Mouse (Mus musculus): ENCODE data around the gene Uqcc1. TPM values are rescaled to one million over a fixed set of nuclear protein-coding genes. Genes with fewer than 3 reads are reported as not detected.

Gene Uqcc1
- polyA plus RNA-seq, 1 experiment from 2014 or later, result 92.8 TPM

DNA sequence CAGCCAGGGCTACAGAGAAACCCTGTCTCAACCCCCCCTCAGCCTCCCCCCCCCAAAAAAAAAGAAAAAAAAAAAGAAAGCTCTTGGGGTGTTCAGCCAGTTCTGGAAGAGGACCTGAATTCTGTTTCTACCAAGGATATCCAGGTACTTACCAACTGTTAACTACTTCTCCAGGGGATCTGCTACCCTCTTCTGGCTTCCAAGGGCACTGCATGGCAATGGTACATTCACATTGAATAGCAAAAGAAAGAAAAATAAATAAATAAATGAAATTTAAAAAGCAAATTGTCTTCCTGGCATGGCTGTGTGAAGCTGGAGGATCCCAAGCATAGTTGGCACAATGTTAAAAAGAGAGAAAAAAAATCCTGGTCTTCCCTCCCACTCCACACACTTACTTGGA, 21.9 kb upstream of the Uqcc1 start:
- H3K27me3 ChIP-seq (replicated peaks; ENCODE audit: control insufficient read depth, insufficient read depth, low read length), result no peaks in the 10 kb centered on the region; the same call in 1 of the 2 replicates
- no peak overlapping the region for H3K27ac ChIP-seq (ENCODE audit: low read length)
- no peak overlapping the region for H3K4me3 ChIP-seq (ENCODE audit: low read length)
- H3K4me2 ChIP-seq (ENCODE audit: low read depth, low read length), result no peak overlapping the region
- no peak overlapping the region for H3K9ac ChIP-seq (ENCODE audit: low read depth, low read length)
- no peak for ATAC-seq
- H3K36me3 ChIP-seq (ENCODE audit: control insufficient read depth, insufficient read depth, low read length), result no peaks in the 10 kb centered on the region
- no peaks in the 10 kb centered on the region for H3K9me3 ChIP-seq (ENCODE audit: control insufficient read depth, low read length)
- H3K4me1 ChIP-seq (ENCODE audit: control insufficient read depth, insufficient read depth, low read length), result no peaks in the 10 kb centered on the region

DNA sequence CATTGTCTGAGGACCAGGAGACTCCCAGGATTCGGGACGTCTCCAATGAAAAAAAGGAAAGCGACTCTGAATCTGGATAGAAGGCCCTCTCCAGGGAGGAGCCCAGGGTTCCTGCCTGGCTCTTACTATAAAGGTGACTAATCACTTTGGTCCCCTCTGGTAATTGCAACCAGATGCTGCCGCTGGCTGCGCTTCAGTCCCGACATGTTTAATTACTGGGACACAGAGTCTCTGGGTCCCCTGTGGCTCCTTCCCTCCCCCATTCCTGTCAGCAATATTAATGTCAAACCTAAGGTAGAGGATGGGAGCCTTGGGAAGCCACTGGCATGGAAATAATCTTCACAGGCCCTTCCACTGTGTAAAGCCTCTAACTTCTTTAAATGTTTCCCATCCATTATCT, 19.3 kb upstream of the Uqcc1 start:
- H3K9me3 ChIP-seq (ENCODE audit: control insufficient read depth, low read length), result no peaks in the 10 kb centered on the region
- no peak overlapping the region for H3K27ac ChIP-seq (ENCODE audit: low read length)
- peaks cover 3% of the 10 kb centered on the region; the same call in 1 of the 2 replicates for H3K4me1 ChIP-seq (ENCODE audit: control insufficient read depth, insufficient read depth, low read length)
- no peaks in the 10 kb centered on the region; the same call in 1 of the 2 replicates for H3K27me3 ChIP-seq (replicated peaks; ENCODE audit: control insufficient read depth, insufficient read depth, low read length)
- H3K4me3 ChIP-seq (ENCODE audit: low read length), result no peak overlapping the region
- H3K4me2 ChIP-seq (ENCODE audit: low read depth, low read length), result no peak overlapping the region
- 36% methylated on average over 6 of the region's 6 CpGs for WGBS
- no peaks in the 10 kb centered on the region for H3K36me3 ChIP-seq (ENCODE audit: control insufficient read depth, insufficient read depth, low read length)
- no peak for ATAC-seq
- H3K9ac ChIP-seq (ENCODE audit: low read depth, low read length), result no peak overlapping the region

DNA sequence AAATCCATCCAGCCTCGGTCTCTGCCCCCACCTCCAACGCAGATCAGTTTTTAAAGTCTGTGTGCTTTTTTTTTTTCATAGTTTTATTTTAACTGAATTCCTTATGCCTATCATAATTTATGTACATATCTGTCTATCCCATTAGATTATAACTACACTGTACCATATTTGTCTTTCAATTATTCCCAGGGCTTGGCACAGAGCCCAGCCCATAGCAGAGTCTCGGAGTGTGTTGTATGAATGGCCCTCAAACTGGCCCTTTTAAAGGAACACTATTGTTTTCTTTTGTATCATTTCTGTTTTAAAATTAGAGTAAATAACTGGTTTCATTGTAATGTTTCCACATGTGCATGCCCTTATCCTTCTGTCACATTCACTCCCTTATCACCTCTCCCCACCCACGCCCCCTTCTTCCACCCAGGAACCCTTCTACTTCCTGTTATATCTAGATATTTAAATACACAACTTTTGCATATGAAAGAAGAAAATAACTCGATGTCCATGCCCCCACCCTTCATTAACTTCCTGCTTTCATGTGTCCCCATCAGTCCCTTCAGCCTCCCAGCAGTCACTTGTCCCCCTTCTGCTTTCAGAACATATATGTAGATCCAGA, 17.4 kb upstream of the Uqcc1 start:
- no peaks in the 10 kb centered on the region; the same call in 1 of the 2 replicates for H3K27me3 ChIP-seq (replicated peaks; ENCODE audit: control insufficient read depth, insufficient read depth, low read length)
- H3K4me1 ChIP-seq (ENCODE audit: control insufficient read depth, insufficient read depth, low read length), result peaks cover 9% of the 10 kb centered on the region
- no peak overlapping the region for H3K4me2 ChIP-seq (ENCODE audit: low read depth, low read length)
- no peak overlapping the region for H3K4me3 ChIP-seq (ENCODE audit: low read length)
- no peaks in the 10 kb centered on the region for H3K36me3 ChIP-seq (ENCODE audit: control insufficient read depth, insufficient read depth, low read length)
- H3K9ac ChIP-seq (ENCODE audit: low read depth, low read length), result no peak overlapping the region
- 51% methylated on average over 5 of the region's 5 CpGs for WGBS
- ATAC-seq, result no peak
- no peak overlapping the region for H3K27ac ChIP-seq (ENCODE audit: low read length)
- H3K9me3 ChIP-seq (ENCODE audit: control insufficient read depth, low read length), result no peaks in the 10 kb centered on the region

DNA sequence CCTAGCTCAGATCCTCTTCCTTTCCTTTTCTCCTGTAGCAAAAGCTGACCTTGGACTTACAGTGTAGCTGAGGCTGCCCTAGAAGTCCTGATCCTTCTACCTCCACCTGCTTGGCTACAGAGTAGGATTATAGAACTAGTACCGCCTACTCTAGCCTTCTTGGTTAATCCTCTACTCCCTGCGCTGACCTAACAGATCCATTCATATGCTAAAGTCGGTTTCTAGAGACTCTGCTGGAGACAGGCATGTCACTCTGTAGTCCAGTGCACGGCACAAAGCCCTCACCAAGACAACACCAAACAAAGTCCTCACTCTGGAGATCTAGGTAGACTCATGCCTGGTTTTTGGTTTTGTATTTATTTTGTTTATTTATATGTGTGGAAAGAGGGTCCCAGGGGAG, 16.4 kb upstream of the Uqcc1 start:
- H3K9me3 ChIP-seq (ENCODE audit: control insufficient read depth, low read length), result no peaks in the 10 kb centered on the region
- peaks cover 9% of the 10 kb centered on the region for H3K4me1 ChIP-seq (ENCODE audit: control insufficient read depth, insufficient read depth, low read length)
- 29% methylated on average over 4 of the region's 4 CpGs for WGBS
- no peak overlapping the region for H3K4me2 ChIP-seq (ENCODE audit: low read depth, low read length)
- H3K9ac ChIP-seq (ENCODE audit: low read depth, low read length), result no peak overlapping the region
- H3K27me3 ChIP-seq (replicated peaks; ENCODE audit: control insufficient read depth, insufficient read depth, low read length), result no peaks in the 10 kb centered on the region
- H3K36me3 ChIP-seq (ENCODE audit: control insufficient read depth, insufficient read depth, low read length), result no peaks in the 10 kb centered on the region
- ATAC-seq, result no peak
- no peak overlapping the region for H3K27ac ChIP-seq (ENCODE audit: low read length)
- H3K4me3 ChIP-seq (ENCODE audit: low read length), result no peak overlapping the region

DNA sequence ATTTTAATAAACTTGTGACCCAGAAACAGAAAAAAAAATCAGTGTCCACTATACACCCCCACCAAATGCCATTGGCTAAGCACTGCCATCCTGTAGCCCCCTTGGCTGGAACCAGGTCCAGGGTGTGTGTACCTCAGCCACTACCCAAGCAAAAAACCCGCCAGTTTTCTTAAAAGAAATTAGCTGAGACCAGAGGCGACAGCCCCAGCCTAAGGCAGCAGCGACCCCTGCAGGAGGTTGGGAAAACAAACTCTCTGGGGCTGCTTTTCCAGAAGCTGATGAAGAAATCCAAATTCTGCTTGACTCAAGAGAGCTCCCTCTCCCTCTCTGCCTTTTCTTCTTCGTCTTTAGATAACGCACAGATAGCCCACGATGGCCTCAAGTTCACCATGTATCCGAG, 16.0 kb upstream of the Uqcc1 start:
- no peaks in the 10 kb centered on the region for H3K27me3 ChIP-seq (replicated peaks; ENCODE audit: control insufficient read depth, insufficient read depth, low read length)
- no peak overlapping the region for H3K9ac ChIP-seq (ENCODE audit: low read depth, low read length)
- H3K4me1 ChIP-seq (ENCODE audit: control insufficient read depth, insufficient read depth, low read length), result peaks cover 9% of the 10 kb centered on the region
- ATAC-seq, result no peak
- H3K4me3 ChIP-seq (ENCODE audit: low read length), result no peak overlapping the region
- no peak overlapping the region for H3K4me2 ChIP-seq (ENCODE audit: low read depth, low read length)
- no peak overlapping the region for H3K27ac ChIP-seq (ENCODE audit: low read length)
- 8% methylated on average over 7 of the region's 7 CpGs for WGBS
- no peaks in the 10 kb centered on the region for H3K9me3 ChIP-seq (ENCODE audit: control insufficient read depth, low read length)
- H3K36me3 ChIP-seq (ENCODE audit: control insufficient read depth, insufficient read depth, low read length), result no peaks in the 10 kb centered on the region

DNA sequence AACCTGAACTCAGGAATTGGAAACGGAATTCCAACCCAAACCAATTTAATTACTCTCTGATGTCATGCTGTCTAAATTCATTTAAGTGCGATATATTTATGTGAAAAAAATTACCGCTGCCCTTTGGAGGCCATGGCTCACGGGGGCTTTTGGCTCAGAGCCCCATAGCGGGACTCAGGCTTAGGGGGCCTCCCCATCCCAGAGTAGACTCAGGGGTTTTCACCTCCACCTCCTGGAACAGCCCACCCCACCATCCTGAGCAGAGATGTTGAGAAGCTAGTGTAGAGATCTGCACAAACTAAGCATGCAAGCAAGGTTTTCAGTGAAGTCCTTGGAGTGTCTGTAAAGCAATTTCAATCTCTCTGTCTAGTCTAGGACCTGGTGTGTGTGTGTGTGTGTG, 15.5 kb upstream of the Uqcc1 start:
- no peak for ATAC-seq
- H3K9ac ChIP-seq (ENCODE audit: low read depth, low read length), result no peak overlapping the region
- H3K4me1 ChIP-seq (ENCODE audit: control insufficient read depth, insufficient read depth, low read length), result peaks cover 9% of the 10 kb centered on the region
- no peak overlapping the region for H3K4me3 ChIP-seq (ENCODE audit: low read length)
- H3K27ac ChIP-seq (ENCODE audit: low read length), result no peak overlapping the region
- 61% methylated on average over 5 of the region's 5 CpGs for WGBS
- H3K36me3 ChIP-seq (ENCODE audit: control insufficient read depth, insufficient read depth, low read length), result no peaks in the 10 kb centered on the region
- no peaks in the 10 kb centered on the region for H3K27me3 ChIP-seq (replicated peaks; ENCODE audit: control insufficient read depth, insufficient read depth, low read length)
- H3K9me3 ChIP-seq (ENCODE audit: control insufficient read depth, low read length), result no peaks in the 10 kb centered on the region
- H3K4me2 ChIP-seq (ENCODE audit: low read depth, low read length), result no peak overlapping the region

DNA sequence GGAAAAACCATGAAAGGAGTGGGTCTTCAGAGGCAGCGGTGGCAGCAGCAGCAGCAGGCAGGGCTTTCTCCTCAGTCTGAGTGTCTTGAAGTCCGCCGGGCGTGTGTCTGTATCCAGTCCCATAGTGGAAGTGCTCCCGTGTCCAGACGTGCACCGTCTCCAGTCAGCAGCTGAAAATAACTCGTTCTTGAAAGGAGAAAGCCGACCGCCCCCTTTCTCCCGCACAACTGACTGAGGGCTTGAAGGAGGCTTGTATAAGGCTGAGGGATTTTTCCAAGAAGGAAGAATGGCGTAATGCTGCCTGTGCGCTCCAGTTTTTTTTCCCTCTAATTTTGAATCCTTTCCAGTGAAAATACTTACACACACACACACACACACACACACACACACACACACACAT, 15.0 kb upstream of the Uqcc1 start, which contains the start of gene Gdf5:
Gene Gdf5, minus strand, starts transcription at position 244 of the 400 bp plus-strand sequence.
- H3K9ac ChIP-seq (ENCODE audit: low read depth, low read length), result 0 out of 2 replicates have a peak within 1 kb of the TSS, but pooled peaks have one; percentile 36
- H3K27me3 ChIP-seq (replicated peaks; ENCODE audit: control insufficient read depth, insufficient read depth, low read length), result no peaks in the 10 kb centered on the region
- H3K9me3 ChIP-seq (ENCODE audit: control insufficient read depth, low read length), result no peaks in the 10 kb centered on the region
- no peaks in the 10 kb centered on the region for H3K36me3 ChIP-seq (ENCODE audit: control insufficient read depth, insufficient read depth, low read length)
- H3K4me1 ChIP-seq (ENCODE audit: control insufficient read depth, insufficient read depth, low read length), result peaks cover 9% of the 10 kb centered on the region
- no peak within 1 kb of the TSS for H3K4me2 ChIP-seq (ENCODE audit: low read depth, low read length)
- WGBS, result 49% methylated on average over 13 of the region's 13 CpGs
- H3K4me3 ChIP-seq (ENCODE audit: low read length), result no peak within 1 kb of the TSS
- no peak for ATAC-seq
- no peak within 1 kb of the TSS for H3K27ac ChIP-seq (ENCODE audit: low read length)

DNA sequence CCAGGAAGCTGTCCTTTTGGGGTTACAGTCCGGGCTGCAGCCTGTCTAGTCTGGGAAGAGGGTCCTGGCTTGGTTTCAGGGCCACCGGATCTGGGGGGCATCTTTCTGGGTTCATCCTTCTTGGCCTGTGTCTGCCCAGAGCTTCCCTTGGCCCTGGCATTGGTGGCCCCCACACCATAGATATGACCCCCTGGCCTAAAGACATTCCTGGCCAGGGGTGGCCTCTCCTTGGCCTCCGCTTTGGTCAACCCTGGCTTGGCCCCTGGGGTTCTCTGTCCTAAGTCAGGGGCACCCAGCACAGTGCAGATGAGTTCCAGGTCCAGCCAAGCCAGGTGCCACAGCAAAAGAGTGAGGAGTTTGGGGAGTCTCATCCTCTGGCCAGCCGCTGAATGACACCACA, 14.6 kb upstream of the Uqcc1 start:
- Histone ChIP-seq H3K9ac (ENCODE audit: low read depth, low read length) (0 out of 2 replicates have a peak overlapping the region, but pooled peaks have one; percentile 36), H3K27ac (ENCODE audit: low read length) (no peak overlapping the region), H3K9me3 (ENCODE audit: control insufficient read depth, low read length) (no peaks in the 10 kb centered on the region), H3K4me1 (ENCODE audit: control insufficient read depth, insufficient read depth, low read length) (peaks cover 9% of the 10 kb centered on the region), H3K27me3 (replicated peaks; ENCODE audit: control insufficient read depth, insufficient read depth, low read length) (no peaks in the 10 kb centered on the region), H3K4me3 (ENCODE audit: low read length) (no peak overlapping the region), H3K4me2 (ENCODE audit: low read depth, low read length) (no peak overlapping the region), H3K36me3 (ENCODE audit: control insufficient read depth, insufficient read depth, low read length) (no peaks in the 10 kb centered on the region)
- 78% methylated on average over 4 of the region's 4 CpGs for WGBS
- ATAC-seq, result no peak

DNA sequence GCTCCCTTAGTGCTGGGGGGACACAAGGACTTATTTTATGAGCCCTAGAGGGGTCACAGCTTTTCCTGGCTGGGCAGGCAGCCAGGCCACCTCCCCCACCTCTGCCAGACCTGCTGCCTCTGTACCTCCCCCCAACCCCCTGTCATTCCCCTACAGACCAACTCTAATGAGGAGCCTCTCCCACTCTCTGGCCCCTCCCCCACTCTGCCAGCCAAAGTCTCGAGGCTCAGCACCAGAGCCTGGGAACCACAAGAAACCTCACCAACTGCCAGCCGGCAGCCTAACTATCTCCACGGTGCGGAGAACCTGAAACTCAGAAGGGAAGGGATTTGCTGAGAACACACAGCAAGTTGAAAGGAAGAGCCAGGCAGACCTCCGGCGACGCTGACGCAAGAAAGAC, 13.4 kb upstream of the Uqcc1 start:
- ATAC-seq, result no peak
- H3K9me3 ChIP-seq (ENCODE audit: control insufficient read depth, low read length), result no peaks in the 10 kb centered on the region
- peaks cover 9% of the 10 kb centered on the region for H3K4me1 ChIP-seq (ENCODE audit: control insufficient read depth, insufficient read depth, low read length)
- H3K27ac ChIP-seq (ENCODE audit: low read length), result no peak overlapping the region
- WGBS, result 3% methylated on average over 8 of the region's 8 CpGs
- H3K4me2 ChIP-seq (ENCODE audit: low read depth, low read length), result peak overlapping the region; percentile 20; the same call in 1 of the 2 replicates
- H3K27me3 ChIP-seq (replicated peaks; ENCODE audit: control insufficient read depth, insufficient read depth, low read length), result no peaks in the 10 kb centered on the region
- no peak overlapping the region for H3K4me3 ChIP-seq (ENCODE audit: low read length)
- H3K9ac ChIP-seq (ENCODE audit: low read depth, low read length), result peak overlapping the region; percentile 15; the same call in 1 of the 2 replicates
- no peaks in the 10 kb centered on the region for H3K36me3 ChIP-seq (ENCODE audit: control insufficient read depth, insufficient read depth, low read length)
